Mouse (Mus musculus) MEL (cell line): ENCODE data around the gene Zfp1.
A peak's percentile ranks its signal among the peaks of the same experiment; 100 is the strongest.

Experiments used
- CTCF ChIP-seq, 3 experiments: IDR thresholded peaks in 2 of 3; conservative IDR thresholded peaks in 1 of 3; 2 replicates each; pipeline ENCODE4 v1.5.1; 2011 to 2012; ENCODE audit warnings: low read length in 3 of 3, low read depth in 2 of 3, mild to moderate bottlenecking in 2 of 3, improper control_type of control experiment in 1 of 3, inconsistent platforms in 1 of 3, mixed read lengths in 1 of 3, moderate library complexity in 1 of 3; ENCODE audit not compliant: control insufficient read depth in 1 of 3, insufficient read depth in 1 of 3, poor library complexity in 1 of 3, severe bottlenecking in 1 of 3
- GATA1 ChIP-seq: IDR thresholded peaks from 2 replicates; pipeline ENCODE4 v1.6.1; 2011; ENCODE audit warnings: low read depth, low read length, improper control_type of control experiment
- HCFC1 ChIP-seq: IDR thresholded peaks from 2 replicates; pipeline ENCODE4 v1.6.1; 2012; ENCODE audit warnings: low read depth, mild to moderate bottlenecking, inconsistent platforms, low read length, improper control_type of control experiment, moderate library complexity

- 0 out of 2 replicates have a peak, but pooled peaks have one; percentile 13 for TF ChIP-seq GATA1
- no peak for TF ChIP-seq CTCF (IDR thresholded peaks at IDR 0.05 in 2 of 3, conservative IDR thresholded peaks at IDR 0.05 in 1 of 3; ENCODE audit: control insufficient read depth in 1 of 3, insufficient read depth in 1 of 3, low read depth in 2 of 3, low read length in 3 of 3, poor library complexity in 1 of 3, severe bottlenecking in 1 of 3)
- no peak for TF ChIP-seq HCFC1
Measured at GRCm38 (mm10) chr8:111658819-111659423, 15.7 kb downstream of the Zfp1 start.
